Mouse (Mus musculus) ES-Bruce4 (cell line): Measurements from ENCODE around the gene Adgrg1. TPM values are rescaled to one million over a fixed set of nuclear protein-coding genes. Genes with fewer than 3 reads are reported as not detected.

Source experiments
- H3K27ac ChIP-seq: 2 replicates; pipeline ENCODE4 v1.5.1; 2012; ENCODE audit warnings: low read length, inconsistent platforms; ENCODE audit not compliant: insufficient read depth
- H3K27me3 ChIP-seq: 2 replicates; pipeline ENCODE4 v1.6.1; 2012; ENCODE audit warnings: mild to moderate bottlenecking, low read length, inconsistent platforms; ENCODE audit not compliant: control insufficient read depth, poor library complexity, insufficient read depth, severe bottlenecking
- H3K36me3 ChIP-seq: 2 replicates; pipeline ENCODE4 v1.6.1; 2012; ENCODE audit warnings: inconsistent platforms, mild to moderate bottlenecking, low read length, moderate library complexity; ENCODE audit not compliant: control insufficient read depth, poor library complexity, insufficient read depth, severe bottlenecking
- H3K4me1 ChIP-seq: one replicate; pipeline ENCODE4 v1.8.1; 2011; ENCODE audit warnings: low read length; ENCODE audit not compliant: control insufficient read depth, insufficient read depth
- H3K4me3 ChIP-seq: 2 replicates; pipeline ENCODE4 v1.5.1; 2011; ENCODE audit warnings: low read depth, mild to moderate bottlenecking, low read length
- H3K9ac ChIP-seq: 2 replicates; pipeline ENCODE4 v1.6.1; 2012; ENCODE audit warnings: low read depth, mild to moderate bottlenecking, inconsistent platforms; ENCODE audit not compliant: poor library complexity, severe bottlenecking
- H3K9me3 ChIP-seq: replicated peaks from 2 replicates; pipeline ENCODE4 v1.6.1; 2012; ENCODE audit warnings: mild to moderate bottlenecking, low read length, inconsistent platforms; ENCODE audit not compliant: control insufficient read depth, poor library complexity, insufficient read depth, severe bottlenecking
- CTCF ChIP-seq: IDR thresholded peaks from one replicate; pipeline ENCODE4 v1.8.1; 2011; ENCODE audit warnings: low read depth, low read length
- EP300 ChIP-seq: IDR thresholded peaks from 2 replicates; pipeline ENCODE4 v1.6.1; 2011; ENCODE audit warnings: low read depth, low read length; ENCODE audit not compliant: insufficient read depth
- POLR2A ChIP-seq: IDR thresholded peaks from one replicate; pipeline ENCODE4 v1.8.1; 2011; ENCODE audit warnings: low read length; ENCODE audit not compliant: insufficient read depth
- polyA plus RNA-seq: library from polyadenylated mRNA; stranded (reverse); fragments of >200 nt; gene quantifications from 2 replicates; pipeline ENCODE4 v1.2.4, GENCODE M21; 2011; ENCODE audit warnings: low read depth; ENCODE audit not compliant: missing spikeins, insufficient read depth, insufficient read length

Gene Adgrg1
- polyA plus RNA-seq, 1 experiment, result 13.8 TPM

DNA sequence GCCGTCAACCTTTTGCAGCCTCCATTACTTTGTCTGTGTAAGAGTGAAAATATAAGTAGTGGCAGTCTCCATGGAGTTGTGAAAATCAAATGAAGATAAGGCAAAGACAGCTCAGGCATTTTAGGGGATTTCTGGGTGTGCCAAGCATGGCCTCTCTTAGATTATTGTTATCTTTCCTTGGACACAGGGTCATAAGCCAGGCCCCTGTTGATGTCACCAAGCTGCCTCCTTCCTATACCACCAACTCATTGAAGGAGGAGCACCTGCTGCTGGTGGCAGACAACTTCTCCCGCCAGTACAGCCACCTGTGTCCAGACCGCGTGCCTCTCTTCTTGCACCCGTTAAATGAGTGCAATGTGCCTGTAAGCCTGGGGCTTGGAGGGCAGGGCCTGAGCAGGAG is 81.9 kb downstream of the Adgrg1 start:
- H3K9me3 ChIP-seq, result no peaks in the 10 kb centered on the region
- no peak overlapping the region for H3K4me3 ChIP-seq
- H3K4me1 ChIP-seq, result no peaks in the 10 kb centered on the region
- H3K27me3 ChIP-seq, result no peaks in the 10 kb centered on the region
- H3K9ac ChIP-seq, result no peak overlapping the region
- no peaks in the 10 kb centered on the region for H3K36me3 ChIP-seq
- no peak overlapping the region for H3K27ac ChIP-seq
- TF ChIP-seq POLR2A (no peak), CTCF (no peak), EP300 (no peak)

DNA sequence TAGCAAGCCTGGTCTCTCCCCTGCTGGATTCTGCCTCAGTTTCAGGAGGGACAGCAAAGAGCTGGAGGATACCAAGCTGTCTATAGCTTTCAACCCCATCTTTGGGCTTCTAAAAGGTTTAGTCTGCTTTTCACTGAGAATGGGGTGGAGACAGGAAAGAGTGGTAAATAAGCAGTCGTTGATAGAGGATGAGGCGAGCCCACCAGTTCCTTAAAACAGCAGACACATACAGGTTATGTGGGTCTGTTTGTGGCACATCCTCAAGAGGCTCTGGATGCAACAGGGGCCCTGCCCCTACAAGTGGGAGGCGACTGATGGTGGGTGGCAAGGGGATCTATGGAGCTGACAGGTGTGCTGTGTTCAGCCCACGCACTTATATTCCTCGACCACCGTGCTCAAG is 84.1 kb downstream of the Adgrg1 start:
- Histone ChIP-seq H3K27me3 (no peaks in the 10 kb centered on the region), H3K4me1 (no peaks in the 10 kb centered on the region), H3K9ac (no peak overlapping the region), H3K4me3 (no peak overlapping the region), H3K36me3 (no peaks in the 10 kb centered on the region), H3K27ac (no peak overlapping the region), H3K9me3 (no peaks in the 10 kb centered on the region)
- TF ChIP-seq POLR2A, result no peak
- no peak for TF ChIP-seq EP300
- no peak for TF ChIP-seq CTCF

DNA sequence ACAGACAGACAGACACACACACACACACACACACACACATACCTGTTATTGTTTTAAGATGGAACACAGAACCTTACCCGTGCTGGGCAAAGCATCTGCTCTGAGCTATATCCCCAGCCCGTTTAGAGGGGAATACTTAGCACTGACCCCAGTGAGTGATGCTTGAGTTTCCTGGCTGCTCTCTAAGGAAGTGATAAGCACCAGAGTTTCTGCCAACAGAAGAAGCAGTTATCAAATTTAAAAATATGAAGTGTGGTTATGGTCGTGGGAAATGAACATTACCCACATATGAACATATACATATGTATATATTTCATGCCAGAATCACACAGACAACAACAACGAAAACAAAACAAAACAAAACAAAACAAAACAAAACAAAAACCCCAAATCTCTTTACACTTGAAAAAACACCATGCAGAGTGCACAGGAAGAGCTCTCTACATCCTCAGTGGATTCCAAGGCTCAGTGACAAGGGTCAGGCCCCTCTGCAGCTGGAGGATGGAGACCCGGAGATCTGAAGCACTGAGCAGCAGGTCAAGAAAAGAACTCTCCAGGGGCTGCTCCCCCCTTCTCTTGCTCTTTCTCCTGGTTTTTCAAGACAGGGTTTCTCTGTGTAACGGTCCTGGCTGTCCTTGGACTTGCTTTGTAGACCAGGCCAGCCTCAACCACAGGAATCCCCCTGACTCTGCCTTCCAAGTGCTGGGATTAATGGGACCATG is 85.4 kb downstream of the Adgrg1 start:
- H3K9ac ChIP-seq, result no peak overlapping the region
- H3K9me3 ChIP-seq, result no peaks in the 10 kb centered on the region
- TF ChIP-seq EP300 (no peak), CTCF (no peak), POLR2A (no peak)
- no peak overlapping the region for H3K4me3 ChIP-seq
- no peaks in the 10 kb centered on the region for H3K27me3 ChIP-seq
- no peak overlapping the region for H3K27ac ChIP-seq
- H3K4me1 ChIP-seq, result no peaks in the 10 kb centered on the region
- no peaks in the 10 kb centered on the region for H3K36me3 ChIP-seq

Other genes starting within 250 kb of the Adgrg1 start
- not detected in 2 replicates for gene Ccl22, start 229.2 kb upstream of the Adgrg1 start, polyA plus RNA-seq
- 3.2 and 3.4 TPM in 2 replicates for gene Cx3cl1, start 202.7 kb upstream of the Adgrg1 start, polyA plus RNA-seq
- not detected in 2 replicates for gene Ccl17, start 164.3 kb upstream of the Adgrg1 start, polyA plus RNA-seq
- gene Coq9, start 136.4 kb upstream of the Adgrg1 start, polyA plus RNA-seq, result 36.0 and 47.5 TPM in 2 replicates
- 65.2 and 75.8 TPM in 2 replicates for gene Ciapin1, start 136.4 kb upstream of the Adgrg1 start, polyA plus RNA-seq
- gene Polr2c, start 117.3 kb upstream of the Adgrg1 start, polyA plus RNA-seq, result 134 and 150 TPM in 2 replicates
- gene Dok4, start 98.4 kb upstream of the Adgrg1 start, polyA plus RNA-seq, result 3.9 and 4.4 TPM in 2 replicates
- gene Ccdc102a, start 56.7 kb upstream of the Adgrg1 start, polyA plus RNA-seq, result 5.1 and 5.4 TPM in 2 replicates
- gene Adgrg5, start 51.1 kb upstream of the Adgrg1 start, polyA plus RNA-seq, result 1.0 and 2.6 TPM in 2 replicates
- 0.27 TPM in 1 of 2 replicates, not detected in the other for gene Adgrg3, start 42.9 kb downstream of the Adgrg1 start, polyA plus RNA-seq
- gene Drc7, start 80.4 kb downstream of the Adgrg1 start, polyA plus RNA-seq, result 0.62 and 0.64 TPM in 2 replicates
- 15.9 and 16.1 TPM in 2 replicates for gene Katnb1, start 106.4 kb downstream of the Adgrg1 start, polyA plus RNA-seq
- 19.0 and 22.2 TPM in 2 replicates for gene Kifc3, start 228.1 kb downstream of the Adgrg1 start, polyA plus RNA-seq